Mouse (Mus musculus): Measurements from ENCODE around the gene Imp4.

DNA sequence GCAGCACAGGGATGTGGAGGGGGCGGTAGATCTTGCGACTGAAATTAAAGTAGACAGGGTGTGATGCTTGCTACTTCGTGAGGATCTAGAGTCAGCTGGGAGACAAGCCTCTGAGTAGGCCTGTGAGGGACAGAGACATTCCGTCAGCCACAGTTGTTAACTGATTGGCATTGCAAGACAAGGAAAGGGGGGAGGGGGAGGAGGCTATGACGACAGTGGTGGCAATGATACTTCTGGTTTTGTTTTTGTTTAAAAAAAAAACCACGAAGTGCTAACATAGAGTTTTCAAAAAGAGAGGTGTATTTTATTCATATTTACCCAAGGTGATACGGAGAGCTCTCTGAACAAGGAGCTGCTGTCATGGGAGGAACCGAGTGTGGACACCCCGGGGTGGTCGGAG lies 44.8 kb downstream of the Imp4 start:
- TF ChIP-seq CTCF (conservative IDR thresholded peaks at IDR 0.05; ENCODE audit: low read length) (no peak), NANOG (IDR thresholded peaks at IDR 0.05; ENCODE audit: borderline replicate concordance, low read length) (no peak), POU5F1 (IDR thresholded peaks at IDR 0.05; ENCODE audit: borderline replicate concordance, low read length) (no peak)

Measured in E14TG2a.4 (cell line).